Mouse (Mus musculus) embryonic facial prominence, embryonic 15.5 days (tissue): Measurements from ENCODE around the gene Cfap77. TPM values are rescaled to one million over a fixed set of nuclear protein-coding genes. Genes with fewer than 3 reads are reported as not detected.

Experiments
- ATAC-seq: fragments of 200-750 bp; cut with Nextera tagmentation; 2 replicates; pipeline ENCODE4 v1.8.0; 2017; ENCODE audit warnings: low read depth, moderate TSS enrichment; ENCODE audit not compliant: insufficient number of reproducible peaks, low FRiP score, low TSS enrichment
- H3K27ac ChIP-seq: fragments of 300-500 bp; sonication (generic); replicated peaks from 2 replicates; pipeline ENCODE4 v1.5.1; 2015; ENCODE audit warnings: mild to moderate bottlenecking, inconsistent platforms
- H3K27me3 ChIP-seq: fragments of 300-500 bp; sonication (generic); 2 replicates; pipeline ENCODE4 v1.6.1; 2015; ENCODE audit warnings: inconsistent platforms
- H3K36me3 ChIP-seq: fragments of 300-500 bp; sonication (generic); 2 replicates; pipeline ENCODE4 v1.6.1; 2015; ENCODE audit warnings: mild to moderate bottlenecking, inconsistent platforms
- H3K4me1 ChIP-seq: fragments of 300-500 bp; sonication (generic); 2 replicates; pipeline ENCODE4 v1.6.1; 2015; ENCODE audit warnings: inconsistent platforms
- H3K4me2 ChIP-seq: fragments of 300-500 bp; sonication (generic); replicated peaks from 2 replicates; pipeline ENCODE4 v1.6.1; 2015; ENCODE audit warnings: mild to moderate bottlenecking, inconsistent platforms
- H3K4me3 ChIP-seq: fragments of 300-500 bp; sonication (generic); replicated peaks from 2 replicates; pipeline ENCODE4 v1.5.1; 2015; ENCODE audit warnings: mild to moderate bottlenecking, inconsistent platforms
- H3K9ac ChIP-seq: fragments of 300-500 bp; sonication (generic); 2 replicates; pipeline ENCODE4 v1.6.1; 2015; ENCODE audit warnings: inconsistent platforms
- H3K9me3 ChIP-seq: fragments of 300-500 bp; sonication (generic); replicated peaks from 2 replicates; pipeline ENCODE4 v1.6.1; 2016; ENCODE audit warnings: inconsistent platforms
- WGBS: fragments of 180-500 bp; shearing (Covaris S2); methylation state at CpG from one replicate; pipeline ENCODE4 v1.1.7; 2015; 5-methylcytosine and 5-hydroxymethylcytosine counted together
- polyA plus RNA-seq: library from polyadenylated mRNA; unstranded; fragments of >200 nt; fragmentation: Nextera tagmentation; extraction: Ambion mirVana; gene quantifications from 2 replicates; pipeline ENCODE4 v1.2.1, GENCODE M21; 2015

The Cfap77 gene
- polyA plus RNA-seq, 1 experiment from 2014 or later, result 1.8 TPM

- H3K9ac ChIP-seq, result no peak overlapping the region
- no peak overlapping the region for H3K4me3 ChIP-seq
- no peak overlapping the region for H3K4me2 ChIP-seq
- H3K27ac ChIP-seq, result no peak overlapping the region
- no peaks in the 10 kb centered on the region for H3K9me3 ChIP-seq
- no peaks in the 10 kb centered on the region for H3K4me1 ChIP-seq
- no peaks in the 10 kb centered on the region for H3K36me3 ChIP-seq
- no peak for ATAC-seq
- H3K27me3 ChIP-seq, result peaks cover 5% of the 10 kb centered on the region
- 69% methylated on average over 5 of the region's 5 CpGs for WGBS
Measured at GRCm38 (mm10) chr2:28961636-28962035, 93.2 kb downstream of the Cfap77 start.

GRCm38 (mm10) chr2:28961024-28961585 lies 93.8 kb downstream of the Cfap77 start:
- WGBS, result 78% methylated on average over 15 of the region's 15 CpGs
- no peaks in the 10 kb centered on the region for H3K9me3 ChIP-seq
- no peak overlapping the region for H3K4me3 ChIP-seq
- no peak overlapping the region for H3K4me2 ChIP-seq
- ATAC-seq, result no peak
- no peak overlapping the region for H3K9ac ChIP-seq
- H3K4me1 ChIP-seq, result no peaks in the 10 kb centered on the region
- H3K36me3 ChIP-seq, result no peaks in the 10 kb centered on the region
- no peak overlapping the region for H3K27ac ChIP-seq
- peaks cover under 1% of the 10 kb centered on the region; the same call in 1 of the 2 replicates for H3K27me3 ChIP-seq

GRCm38 (mm10) chr2:28956874-28957273 lies 98.0 kb downstream of the Cfap77 start:
- Histone ChIP-seq H3K27me3 (no peaks in the 10 kb centered on the region), H3K4me3 (no peak overlapping the region), H3K27ac (no peak overlapping the region), H3K4me1 (no peaks in the 10 kb centered on the region), H3K36me3 (no peaks in the 10 kb centered on the region), H3K9ac (no peak overlapping the region), H3K4me2 (no peak overlapping the region), H3K9me3 (no peaks in the 10 kb centered on the region)
- ATAC-seq, result no peak
- WGBS, result 71% methylated on average over 4 of the region's 4 CpGs

- no peak overlapping the region for H3K4me3 ChIP-seq
- no peak for ATAC-seq
- WGBS, result 90% methylated on average over 9 of the region's 9 CpGs
- H3K9ac ChIP-seq, result no peak overlapping the region
- H3K4me2 ChIP-seq, result no peak overlapping the region
- no peak overlapping the region for H3K27ac ChIP-seq
- no peaks in the 10 kb centered on the region for H3K27me3 ChIP-seq
- H3K4me1 ChIP-seq, result no peaks in the 10 kb centered on the region
- no peaks in the 10 kb centered on the region for H3K36me3 ChIP-seq
- no peaks in the 10 kb centered on the region for H3K9me3 ChIP-seq
Measured at GRCm38 (mm10) chr2:28954595-28954994, 100.3 kb downstream of the Cfap77 start.

GRCm38 (mm10) chr2:28952981-28953380 lies 101.9 kb downstream of the Cfap77 start:
- no peaks in the 10 kb centered on the region for H3K9me3 ChIP-seq
- no peak for ATAC-seq
- 32% methylated on average over 8 of the region's 8 CpGs for WGBS
- no peak overlapping the region for H3K4me3 ChIP-seq
- H3K27me3 ChIP-seq, result no peaks in the 10 kb centered on the region; the same call in 1 of the 2 replicates
- H3K9ac ChIP-seq, result no peak overlapping the region
- H3K36me3 ChIP-seq, result no peaks in the 10 kb centered on the region
- H3K27ac ChIP-seq, result no peak overlapping the region
- no peaks in the 10 kb centered on the region for H3K4me1 ChIP-seq
- H3K4me2 ChIP-seq, result no peak overlapping the region

- H3K27ac ChIP-seq, result no peak overlapping the region
- no peak overlapping the region for H3K4me3 ChIP-seq
- ATAC-seq, result no peak
- H3K9ac ChIP-seq, result no peak overlapping the region
- H3K36me3 ChIP-seq, result no peaks in the 10 kb centered on the region
- 76% methylated on average over 3 of the region's 3 CpGs for WGBS
- H3K4me1 ChIP-seq, result no peaks in the 10 kb centered on the region
- H3K9me3 ChIP-seq, result no peaks in the 10 kb centered on the region
- H3K4me2 ChIP-seq, result no peak overlapping the region
- peaks cover 6% of the 10 kb centered on the region; the same call in 1 of the 2 replicates for H3K27me3 ChIP-seq
Measured at GRCm38 (mm10) chr2:28946312-28946711, 108.6 kb downstream of the Cfap77 start.

- H3K4me3 ChIP-seq, result no peak overlapping the region
- no peaks in the 10 kb centered on the region for H3K9me3 ChIP-seq
- H3K27ac ChIP-seq, result no peak overlapping the region
- no peaks in the 10 kb centered on the region for H3K4me1 ChIP-seq
- ATAC-seq, result no peak
- no peak overlapping the region for H3K4me2 ChIP-seq
- peaks cover 6% of the 10 kb centered on the region; the same call in 1 of the 2 replicates for H3K27me3 ChIP-seq
- 52% methylated on average over 6 of the region's 6 CpGs for WGBS
- H3K9ac ChIP-seq, result no peak overlapping the region
- no peaks in the 10 kb centered on the region for H3K36me3 ChIP-seq
Measured at GRCm38 (mm10) chr2:28945388-28945787, 109.5 kb downstream of the Cfap77 start.

- H3K4me3 ChIP-seq, result no peak overlapping the region
- no peaks in the 10 kb centered on the region for H3K9me3 ChIP-seq
- H3K27me3 ChIP-seq, result peaks cover 6% of the 10 kb centered on the region; the same call in 1 of the 2 replicates
- H3K4me2 ChIP-seq, result no peak overlapping the region
- H3K4me1 ChIP-seq, result no peaks in the 10 kb centered on the region
- H3K9ac ChIP-seq, result no peak overlapping the region
- no peak for ATAC-seq
- H3K27ac ChIP-seq, result no peak overlapping the region
- WGBS, result 46% methylated on average over 30 of the region's 30 CpGs
- H3K36me3 ChIP-seq, result no peaks in the 10 kb centered on the region
Measured at GRCm38 (mm10) chr2:28943666-28944516, 111.0 kb downstream of the Cfap77 start.

- no peaks in the 10 kb centered on the region for H3K9me3 ChIP-seq
- WGBS, result 75% methylated on average over 7 of the region's 7 CpGs
Measured at GRCm38 (mm10) chr2:28938997-28939396, 115.9 kb downstream of the Cfap77 start.

GRCm38 (mm10) chr2:28930571-28930970 lies 124.3 kb downstream of the Cfap77 start:
- Histone ChIP-seq H3K27ac (no peak overlapping the region), H3K4me2 (no peak overlapping the region), H3K9ac (no peak overlapping the region), H3K4me3 (no peak overlapping the region), H3K36me3 (no peaks in the 10 kb centered on the region), H3K4me1 (no peaks in the 10 kb centered on the region), H3K9me3 (no peaks in the 10 kb centered on the region), H3K27me3 (0 out of 2 replicates have a peak, but pooled peaks cover 3% of the 10 kb centered on the region)
- no peak for ATAC-seq
- 94% methylated on average over 3 of the region's 3 CpGs for WGBS

More at GRCm38 (mm10) chr2:28938997-28939396, 115.9 kb downstream of the Cfap77 start:
- Histone ChIP-seq H3K9ac (no peak overlapping the region), H3K27ac (no peak overlapping the region), H3K27me3 (no peaks in the 10 kb centered on the region), H3K4me3 (no peak overlapping the region), H3K4me2 (no peak overlapping the region), H3K4me1 (no peaks in the 10 kb centered on the region), H3K36me3 (no peaks in the 10 kb centered on the region)
- no peak for ATAC-seq

- Histone ChIP-seq H3K27ac (no peak overlapping the region), H3K9me3 (no peaks in the 10 kb centered on the region), H3K9ac (no peak overlapping the region), H3K4me3 (no peak overlapping the region), H3K27me3 (peaks cover 57% of the 10 kb centered on the region), H3K36me3 (no peaks in the 10 kb centered on the region), H3K4me2 (no peak overlapping the region), H3K4me1 (no peaks in the 10 kb centered on the region)
- WGBS, result 0% methylated on average over 4 of the region's 4 CpGs
- no peak for ATAC-seq
Measured at GRCm38 (mm10) chr2:28923912-28924311, 131.0 kb downstream of the Cfap77 start.
